Mouse (Mus musculus): ENCODE measurements around the gene Nrip1. TPM values are rescaled to one million over a fixed set of nuclear protein-coding genes. Genes with fewer than 3 reads are reported as not detected.

Gene Nrip1
- total and polyA plus RNA-seq, 3 experiments: 10.4 to 91.1 (median 25.0) TPM

DNA sequence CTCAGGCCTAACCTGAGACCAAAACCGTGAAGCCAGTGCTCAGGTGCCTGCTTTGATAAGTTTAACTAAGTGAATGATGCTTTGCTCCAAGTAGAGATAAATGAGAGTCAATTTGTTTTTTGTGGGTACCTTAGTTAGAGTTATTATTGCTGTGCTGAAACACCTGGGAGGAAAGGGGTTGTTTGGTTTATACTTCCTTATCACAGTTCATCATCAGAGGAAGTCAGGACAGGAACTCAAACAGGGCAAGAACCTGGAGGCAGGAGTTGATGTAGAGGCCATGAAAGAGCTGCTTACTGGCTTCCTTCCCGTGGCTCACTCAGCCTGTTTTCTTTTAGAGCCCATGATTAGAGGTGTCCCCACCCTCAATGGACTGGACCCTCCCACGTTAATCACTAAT is 89.8 kb downstream of the Nrip1 start:
- Histone ChIP-seq H3K4me3 (ENCODE audit: low read depth, low read length) (no peak overlapping the region), H3K27me3 (ENCODE audit: insufficient read depth, low read length) (no peaks in the 10 kb centered on the region), H3K9me3 (replicated peaks) (no peaks in the 10 kb centered on the region), H3K4me1 (ENCODE audit: insufficient read depth, low read depth, low read length) (peaks cover 45% of the 10 kb centered on the region), H3K36me3 (replicated peaks) (peaks cover 9% of the 10 kb centered on the region)
- DNase-seq (ENCODE audit: low spot score) (no peak), ATAC-seq (ENCODE audit: extremely low read depth, insufficient number of reproducible peaks, low FRiP score, poor library complexity, severe bottlenecking) (no peak)
- TF ChIP-seq TAL1 (conservative IDR thresholded peaks at IDR 0.05; ENCODE audit: low read depth, low read length): no peak
- no peak for TF ChIP-seq GATA1 (IDR thresholded peaks at IDR 0.05; ENCODE audit: borderline replicate concordance, low read length)

DNA sequence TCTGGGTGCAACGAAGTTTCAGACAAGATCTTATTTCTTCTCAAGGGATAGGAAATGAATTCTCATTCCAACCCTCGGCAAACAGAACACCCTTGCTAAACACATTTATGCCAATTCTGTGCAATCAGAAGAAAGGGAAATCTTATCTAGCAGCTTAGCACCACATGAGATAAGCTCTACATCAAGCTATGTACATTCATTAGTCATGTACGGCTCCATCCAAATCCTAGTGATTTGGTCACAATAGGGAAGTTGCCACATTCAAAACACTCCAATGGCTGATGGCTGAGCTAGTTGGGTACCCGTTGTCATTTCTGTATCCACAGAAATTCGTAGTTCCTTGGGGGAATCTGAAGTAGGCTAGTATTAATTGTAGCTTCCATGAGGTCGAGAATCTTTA is 91.8 kb downstream of the Nrip1 start:
- H3K4me3 ChIP-seq (ENCODE audit: low read depth, low read length): no peak overlapping the region
- ATAC-seq (ENCODE audit: extremely low read depth, insufficient number of reproducible peaks, low FRiP score, poor library complexity, severe bottlenecking) (peak; percentile 25), DNase-seq (ENCODE audit: low spot score) (no peak)
- no peaks in the 10 kb centered on the region for H3K9me3 ChIP-seq (replicated peaks)
- H3K27me3 ChIP-seq (ENCODE audit: insufficient read depth, low read length): no peaks in the 10 kb centered on the region
- peaks cover 45% of the 10 kb centered on the region for H3K4me1 ChIP-seq (ENCODE audit: insufficient read depth, low read depth, low read length)
- H3K36me3 ChIP-seq (replicated peaks): peaks cover 3% of the 10 kb centered on the region
- no peak for TF ChIP-seq GATA1 (IDR thresholded peaks at IDR 0.05; ENCODE audit: borderline replicate concordance, low read length)
- no peak for TF ChIP-seq CTCF (IDR thresholded peaks at IDR 0.05; ENCODE audit: low read depth, low read length)
- TF ChIP-seq GATA2 (IDR thresholded peaks at IDR 0.05; ENCODE audit: borderline replicate concordance, low read depth, low read length): no peak
- no peak for TF ChIP-seq TAL1 (conservative IDR thresholded peaks at IDR 0.05; ENCODE audit: low read depth, low read length)
- TF ChIP-seq POLR2AphosphoS5 (IDR thresholded peaks at IDR 0.05; ENCODE audit: insufficient replicate concordance, low read depth, low read length): no peak

GRCm38 (mm10) chr16:76280365-76280764 is 93.3 kb downstream of the Nrip1 start:
- Histone ChIP-seq H3K9me3 (replicated peaks) (no peaks in the 10 kb centered on the region), H3K36me3 (replicated peaks) (no peaks in the 10 kb centered on the region), H3K4me1 (ENCODE audit: insufficient read depth, low read depth, low read length) (peaks cover 42% of the 10 kb centered on the region), H3K4me3 (ENCODE audit: low read depth, low read length) (no peak overlapping the region), H3K27me3 (ENCODE audit: insufficient read depth, low read length) (no peaks in the 10 kb centered on the region)
- ATAC-seq (ENCODE audit: extremely low read depth, insufficient number of reproducible peaks, low FRiP score, poor library complexity, severe bottlenecking) (peak; percentile 82), DNase-seq (ENCODE audit: low spot score) (peak; percentile 25)
- no peak for TF ChIP-seq GATA1 (IDR thresholded peaks at IDR 0.05; ENCODE audit: borderline replicate concordance, low read length)
- TF ChIP-seq CTCF (IDR thresholded peaks at IDR 0.05; ENCODE audit: low read depth, low read length): no peak
- TF ChIP-seq POLR2AphosphoS5 (IDR thresholded peaks at IDR 0.05; ENCODE audit: insufficient replicate concordance, low read depth, low read length): no peak
- TF ChIP-seq GATA2 (IDR thresholded peaks at IDR 0.05; ENCODE audit: borderline replicate concordance, low read depth, low read length): no peak
- TF ChIP-seq TAL1 (conservative IDR thresholded peaks at IDR 0.05; ENCODE audit: low read depth, low read length): peak; percentile 41

- no peak for DNase-seq (ENCODE audit: low spot score)
- TF ChIP-seq GATA2 (IDR thresholded peaks at IDR 0.05; ENCODE audit: borderline replicate concordance, low read depth, low read length) (no peak), TAL1 (conservative IDR thresholded peaks at IDR 0.05; ENCODE audit: low read depth, low read length) (no peak), GATA1 (IDR thresholded peaks at IDR 0.05; ENCODE audit: borderline replicate concordance, low read length) (no peak), CTCF (IDR thresholded peaks at IDR 0.05; ENCODE audit: low read depth, low read length) (no peak), POLR2AphosphoS5 (IDR thresholded peaks at IDR 0.05; ENCODE audit: insufficient replicate concordance, low read depth, low read length) (no peak)
- no peaks in the 10 kb centered on the region for H3K27me3 ChIP-seq (ENCODE audit: insufficient read depth, low read length)
- peaks cover 14% of the 10 kb centered on the region for H3K4me1 ChIP-seq (ENCODE audit: insufficient read depth, low read depth, low read length)
- H3K36me3 ChIP-seq (replicated peaks): no peaks in the 10 kb centered on the region
- no peak for ATAC-seq (ENCODE audit: extremely low read depth, insufficient number of reproducible peaks, low FRiP score, poor library complexity, severe bottlenecking)
- H3K4me3 ChIP-seq (ENCODE audit: low read depth, low read length): no peak overlapping the region
- H3K9me3 ChIP-seq (replicated peaks): no peaks in the 10 kb centered on the region
Measured at GRCm38 (mm10) chr16:76276271-76276670, 97.4 kb downstream of the Nrip1 start.

GRCm38 (mm10) chr16:76275584-76275983 is 98.0 kb downstream of the Nrip1 start:
- TF ChIP-seq GATA2 (IDR thresholded peaks at IDR 0.05; ENCODE audit: borderline replicate concordance, low read depth, low read length): no peak
- TF ChIP-seq GATA1 (IDR thresholded peaks at IDR 0.05; ENCODE audit: borderline replicate concordance, low read length): no peak
- TF ChIP-seq TAL1 (conservative IDR thresholded peaks at IDR 0.05; ENCODE audit: low read depth, low read length): no peak
- no peak for TF ChIP-seq POLR2AphosphoS5 (IDR thresholded peaks at IDR 0.05; ENCODE audit: insufficient replicate concordance, low read depth, low read length)
- TF ChIP-seq CTCF (IDR thresholded peaks at IDR 0.05; ENCODE audit: low read depth, low read length): no peak
- ATAC-seq (ENCODE audit: extremely low read depth, insufficient number of reproducible peaks, low FRiP score, poor library complexity, severe bottlenecking) (no peak), DNase-seq (ENCODE audit: low spot score) (no peak)
- Histone ChIP-seq H3K36me3 (replicated peaks) (no peaks in the 10 kb centered on the region), H3K27me3 (ENCODE audit: insufficient read depth, low read length) (no peaks in the 10 kb centered on the region), H3K4me3 (ENCODE audit: low read depth, low read length) (no peak overlapping the region), H3K4me1 (ENCODE audit: insufficient read depth, low read depth, low read length) (peaks cover 9% of the 10 kb centered on the region), H3K9me3 (replicated peaks) (no peaks in the 10 kb centered on the region)

DNA sequence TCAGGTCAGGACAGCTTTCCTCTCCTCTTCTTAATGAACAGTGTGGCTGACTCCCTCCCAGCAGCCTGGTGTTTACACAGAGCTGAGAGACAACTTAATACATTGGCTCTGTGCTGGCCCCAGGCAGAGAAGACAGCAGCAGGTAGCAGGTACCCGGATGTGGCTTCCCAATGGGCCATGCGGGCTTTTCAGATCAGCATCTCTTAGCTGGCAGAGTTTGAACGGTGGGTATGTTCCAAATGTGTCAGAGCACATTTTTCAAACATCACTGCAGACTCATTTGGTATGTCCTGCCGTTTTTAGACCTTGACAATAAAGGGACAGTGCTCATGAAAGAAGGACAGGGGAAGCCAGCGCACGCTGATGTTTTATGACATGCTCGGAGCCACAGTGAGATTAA is 98.5 kb downstream of the Nrip1 start:
- no peak for DNase-seq (ENCODE audit: low spot score)
- TF ChIP-seq CTCF (IDR thresholded peaks at IDR 0.05; ENCODE audit: low read depth, low read length) (no peak), GATA2 (IDR thresholded peaks at IDR 0.05; ENCODE audit: borderline replicate concordance, low read depth, low read length) (no peak), POLR2AphosphoS5 (IDR thresholded peaks at IDR 0.05; ENCODE audit: insufficient replicate concordance, low read depth, low read length) (no peak), TAL1 (conservative IDR thresholded peaks at IDR 0.05; ENCODE audit: low read depth, low read length) (no peak), GATA1 (IDR thresholded peaks at IDR 0.05; ENCODE audit: borderline replicate concordance, low read length) (no peak)
- ATAC-seq (ENCODE audit: extremely low read depth, insufficient number of reproducible peaks, low FRiP score, poor library complexity, severe bottlenecking): no peak
- Histone ChIP-seq H3K4me3 (ENCODE audit: low read depth, low read length) (no peak overlapping the region), H3K9me3 (replicated peaks) (no peaks in the 10 kb centered on the region), H3K4me1 (ENCODE audit: insufficient read depth, low read depth, low read length) (peaks cover 5% of the 10 kb centered on the region), H3K27me3 (ENCODE audit: insufficient read depth, low read length) (no peaks in the 10 kb centered on the region), H3K36me3 (replicated peaks) (no peaks in the 10 kb centered on the region)
